Mouse (Mus musculus) megakaryocyte, embryonic 14.5 days (primary cell): ENCODE results near the gene Eef1a2. TPM values are rescaled to one million over a fixed set of nuclear protein-coding genes. Genes with fewer than 3 reads are reported as not detected.

Source experiments
- H3K27me3 ChIP-seq: replicated peaks from 2 replicates; pipeline ENCODE3; 2012; ENCODE audit warnings: inconsistent platforms
- H3K36me3 ChIP-seq: replicated peaks from 2 replicates; pipeline ENCODE3; 2012; ENCODE audit warnings: low read length, inconsistent platforms, mixed read lengths
- H3K4me1 ChIP-seq: 2 replicates; pipeline ENCODE4 v1.6.1; 2012; ENCODE audit warnings: inconsistent platforms
- H3K4me3 ChIP-seq: replicated peaks from 2 replicates; pipeline ENCODE3; 2012; ENCODE audit warnings: moderate library complexity, mild to moderate bottlenecking, inconsistent platforms
- H3K9me3 ChIP-seq: 2 replicates; pipeline ENCODE4 v1.6.1; 2012; ENCODE audit warnings: inconsistent platforms
- FLI1 ChIP-seq: IDR thresholded peaks from 2 replicates; pipeline ENCODE4 v1.6.1; 2012; ENCODE audit warnings: low read length, inconsistent platforms, mixed read lengths
- GATA1 ChIP-seq: IDR thresholded peaks from 3 replicates; pipeline ENCODE4 v1.6.1; 2012; ENCODE audit warnings: mixed read lengths, low read length, inconsistent platforms, borderline replicate concordance
- polyA plus RNA-seq: library from polyadenylated mRNA; stranded (reverse); fragments of >175 nt; gene quantifications from 2 replicates; pipeline ENCODE4 v1.2.3, GENCODE M21; 2012; ENCODE audit warnings: low replicate concordance; ENCODE audit not compliant: insufficient read depth

The Eef1a2 gene
- polyA plus RNA-seq, 1 experiment = not detected

DNA sequence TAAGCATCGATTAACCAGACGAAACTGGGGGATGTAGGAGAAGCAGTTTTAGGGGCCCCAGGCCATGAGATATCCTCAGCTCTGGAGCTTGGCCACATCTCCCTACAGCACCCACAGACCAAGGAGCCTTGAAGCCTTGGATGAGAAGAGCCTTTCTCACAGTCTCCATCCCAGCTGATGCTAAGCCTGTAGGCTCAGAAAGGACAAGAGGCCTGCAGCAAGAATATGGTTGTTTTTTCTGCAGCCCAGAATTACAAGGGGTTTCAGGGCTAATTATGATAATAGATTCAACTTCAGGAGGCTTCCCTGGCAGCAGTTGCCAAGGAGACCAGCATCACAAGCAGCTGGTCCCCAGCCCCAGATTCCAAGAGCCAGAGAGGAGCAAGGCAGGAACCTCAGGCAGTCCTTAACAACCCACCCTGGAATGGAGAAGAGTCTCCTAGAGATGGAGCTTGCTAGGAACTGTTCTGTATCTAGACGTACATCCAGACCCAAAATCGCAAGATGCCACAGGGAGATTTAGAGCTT is 35.8 kb downstream of the Eef1a2 start:
- no peaks in the 10 kb centered on the region for H3K9me3 ChIP-seq
- H3K4me1 ChIP-seq = peaks cover 9% of the 10 kb centered on the region
- TF ChIP-seq FLI1 = no peak
- TF ChIP-seq GATA1 = no peak
- H3K4me3 ChIP-seq = no peak overlapping the region
- no peaks in the 10 kb centered on the region for H3K36me3 ChIP-seq
- H3K27me3 ChIP-seq = peaks cover 76% of the 10 kb centered on the region

DNA sequence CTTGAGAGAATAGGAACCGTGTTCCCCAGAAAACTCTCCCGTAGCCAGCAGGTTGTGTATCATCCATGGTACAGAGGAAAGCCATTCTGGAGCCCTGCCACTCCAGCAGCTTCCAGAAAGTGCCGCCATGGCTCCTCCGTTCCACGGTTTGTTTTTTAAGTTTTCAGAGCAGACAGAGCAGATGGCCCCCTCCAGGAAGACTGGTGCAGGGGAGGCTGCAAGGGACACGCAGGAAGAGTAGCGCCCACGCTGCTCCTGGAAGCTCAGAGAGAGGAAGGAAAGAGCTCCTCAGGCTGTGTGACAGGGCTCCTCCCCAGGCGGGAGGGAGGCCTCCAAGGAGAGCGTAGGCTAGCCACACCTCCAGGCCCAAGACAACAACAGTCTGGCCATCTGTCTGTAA is 36.9 kb downstream of the Eef1a2 start:
- no peak for TF ChIP-seq FLI1
- TF ChIP-seq GATA1 = no peak

DNA sequence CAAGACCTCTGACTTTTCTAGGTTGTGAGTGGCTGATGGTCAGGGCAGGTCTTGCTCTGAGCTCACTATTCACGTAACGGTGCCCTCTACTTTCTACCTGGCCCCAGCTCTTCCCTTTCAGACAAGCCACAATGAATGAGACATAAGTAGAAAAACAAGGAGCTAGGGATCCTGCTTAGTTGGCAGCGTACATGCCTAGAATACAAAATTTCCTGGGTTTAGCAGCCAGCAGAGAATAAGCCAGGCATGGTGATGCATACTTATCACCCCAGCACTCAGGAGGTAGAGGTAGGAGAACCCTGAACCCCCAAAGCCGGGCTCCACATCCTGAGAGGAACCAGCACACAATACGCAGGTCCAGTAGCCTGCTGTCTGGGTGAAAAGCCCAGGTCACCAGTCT is 40.4 kb downstream of the Eef1a2 start:
- Histone ChIP-seq H3K9me3 (no peaks in the 10 kb centered on the region), H3K36me3 (no peaks in the 10 kb centered on the region), H3K27me3 (peaks cover 79% of the 10 kb centered on the region), H3K4me1 (peaks cover 10% of the 10 kb centered on the region), H3K4me3 (no peak overlapping the region)
- TF ChIP-seq FLI1 = no peak
- TF ChIP-seq GATA1 = no peak

More for the DNA sequence above, 36.9 kb downstream of the Eef1a2 start:
- H3K9me3 ChIP-seq = no peaks in the 10 kb centered on the region
- peaks cover 73% of the 10 kb centered on the region for H3K27me3 ChIP-seq
- no peaks in the 10 kb centered on the region for H3K36me3 ChIP-seq
- peaks cover 10% of the 10 kb centered on the region for H3K4me1 ChIP-seq
- H3K4me3 ChIP-seq = no peak overlapping the region

DNA sequence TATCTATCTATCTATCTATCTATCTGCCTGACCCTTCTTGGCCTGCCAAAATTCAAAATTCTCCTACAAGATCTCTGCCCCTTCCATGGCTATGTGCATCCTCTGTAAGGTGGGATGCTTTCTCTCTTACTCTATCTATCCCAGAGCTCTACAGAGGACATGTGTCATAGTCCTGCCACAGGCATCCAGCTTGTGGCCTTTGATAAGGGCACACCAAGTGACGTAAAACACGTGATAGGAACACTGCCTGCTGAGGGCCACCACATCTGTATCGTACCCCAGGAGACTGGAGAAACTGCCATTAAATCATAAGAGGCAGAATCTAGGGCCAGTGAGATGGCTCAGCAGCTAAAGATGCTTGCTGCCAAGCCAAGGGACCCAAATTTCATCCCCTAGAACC is 41.4 kb downstream of the Eef1a2 start:
- Histone ChIP-seq H3K4me1 (peaks cover 9% of the 10 kb centered on the region), H3K4me3 (no peak overlapping the region), H3K9me3 (no peaks in the 10 kb centered on the region), H3K36me3 (no peaks in the 10 kb centered on the region), H3K27me3 (peaks cover 74% of the 10 kb centered on the region)
- TF ChIP-seq FLI1 = no peak
- TF ChIP-seq GATA1 = no peak

DNA sequence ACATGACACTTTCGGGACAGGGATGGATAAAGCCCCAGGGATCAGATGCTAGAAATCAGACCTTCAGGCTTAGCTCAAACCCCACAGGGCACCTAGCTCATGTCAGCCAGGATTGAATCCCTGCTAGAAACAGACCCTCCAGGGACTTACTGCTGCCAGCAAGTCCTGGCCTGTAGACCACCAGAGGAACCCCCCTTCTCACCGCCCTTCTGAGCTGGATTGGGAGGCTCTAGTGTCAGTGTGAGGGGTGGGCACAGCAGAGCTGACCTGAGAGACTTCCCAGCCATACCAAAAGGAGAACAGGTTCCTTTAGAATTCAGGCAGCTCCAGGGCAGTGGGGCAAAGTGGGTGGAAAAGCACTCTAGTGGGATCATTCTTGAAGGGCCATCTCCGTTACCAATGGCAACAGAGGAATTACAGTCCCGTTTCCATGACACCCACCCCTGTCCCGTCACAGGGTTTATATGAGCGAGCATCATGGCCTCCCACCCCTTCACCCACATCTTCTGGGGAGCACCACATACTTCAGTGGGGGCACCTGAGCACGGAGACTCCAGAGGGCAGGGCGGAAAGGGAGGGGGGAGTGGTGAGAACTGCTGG is 43.0 kb downstream of the Eef1a2 start:
- no peaks in the 10 kb centered on the region for H3K9me3 ChIP-seq
- no peaks in the 10 kb centered on the region for H3K36me3 ChIP-seq
- H3K27me3 ChIP-seq = peaks cover 77% of the 10 kb centered on the region
- H3K4me3 ChIP-seq = no peak overlapping the region
- TF ChIP-seq FLI1 (no peak), GATA1 (no peak)
- H3K4me1 ChIP-seq = peaks cover 3% of the 10 kb centered on the region; the same call in 1 of the 2 replicates

DNA sequence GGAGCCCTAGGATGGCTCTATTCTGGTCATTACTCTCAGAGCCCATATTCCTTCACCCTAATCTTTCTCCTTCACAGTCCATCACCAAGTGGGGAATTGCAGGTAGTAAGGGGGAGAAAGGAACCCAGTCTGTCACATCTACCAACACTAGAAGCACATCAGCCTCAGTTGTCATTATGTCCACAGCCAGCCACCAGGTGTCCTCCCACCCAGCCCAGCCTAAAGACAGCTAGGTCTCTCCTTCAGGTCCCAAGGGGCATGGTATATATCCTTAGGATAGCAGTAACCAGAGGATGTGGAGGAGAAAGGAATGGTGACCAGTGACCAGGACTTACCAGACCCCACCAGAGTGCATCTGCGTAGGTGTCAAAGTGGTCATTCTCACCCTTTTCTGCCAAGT is 45.1 kb downstream of the Eef1a2 start:
- Histone ChIP-seq H3K36me3 (no peaks in the 10 kb centered on the region), H3K4me1 (peaks cover 6% of the 10 kb centered on the region; the same call in 1 of the 2 replicates), H3K9me3 (no peaks in the 10 kb centered on the region), H3K27me3 (peaks cover 70% of the 10 kb centered on the region), H3K4me3 (no peak overlapping the region)
- TF ChIP-seq FLI1 (no peak), GATA1 (no peak)

DNA sequence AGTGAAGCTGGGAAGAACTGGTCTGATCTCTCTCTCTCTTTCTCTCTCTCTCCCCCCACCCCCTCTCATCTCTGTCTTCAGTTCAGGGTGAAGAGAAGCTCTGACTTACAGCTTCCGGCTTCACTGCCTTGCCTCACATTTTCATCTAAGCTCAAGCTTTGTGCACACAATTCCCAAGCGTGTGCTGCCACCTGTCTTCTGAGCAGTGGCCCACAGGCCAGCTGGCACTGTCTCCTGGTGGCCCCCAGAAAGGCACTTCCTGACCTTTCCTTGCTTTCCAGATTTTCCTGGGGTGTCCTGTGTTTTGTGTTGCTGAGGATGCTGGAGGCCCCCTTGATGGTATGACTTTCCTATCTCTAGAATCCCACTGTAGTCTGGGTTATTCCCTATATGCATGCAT is 52.7 kb downstream of the Eef1a2 start:
- Histone ChIP-seq H3K4me1 (0 out of 2 replicates have a peak, but pooled peaks cover 3% of the 10 kb centered on the region), H3K36me3 (no peaks in the 10 kb centered on the region), H3K4me3 (no peak overlapping the region), H3K9me3 (no peaks in the 10 kb centered on the region), H3K27me3 (peaks cover 63% of the 10 kb centered on the region)
- no peak for TF ChIP-seq FLI1
- TF ChIP-seq GATA1 = no peak

DNA sequence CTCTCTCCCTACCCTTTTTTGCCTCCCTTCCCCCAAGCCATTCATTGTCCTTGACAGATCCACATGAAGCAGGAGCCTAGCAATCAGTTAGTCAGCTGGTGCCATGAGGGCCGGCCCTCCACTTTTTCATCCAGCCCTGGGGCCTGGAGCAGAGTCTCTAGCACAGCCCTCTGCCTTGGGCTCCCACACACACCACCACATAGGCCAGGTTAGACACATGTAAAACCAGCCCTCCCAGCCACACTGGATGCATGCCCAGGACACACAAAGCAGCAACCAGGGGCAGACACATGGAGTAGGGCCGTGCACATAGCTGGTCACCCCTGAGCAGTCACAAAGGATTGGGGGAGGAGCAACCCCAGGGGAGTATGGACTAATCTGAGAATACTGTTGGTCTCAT is 54.7 kb downstream of the Eef1a2 start:
- no peak overlapping the region for H3K4me3 ChIP-seq
- no peaks in the 10 kb centered on the region for H3K4me1 ChIP-seq
- H3K36me3 ChIP-seq = no peaks in the 10 kb centered on the region
- H3K9me3 ChIP-seq = no peaks in the 10 kb centered on the region
- no peak for TF ChIP-seq FLI1
- no peak for TF ChIP-seq GATA1
- H3K27me3 ChIP-seq = peaks cover 63% of the 10 kb centered on the region

DNA sequence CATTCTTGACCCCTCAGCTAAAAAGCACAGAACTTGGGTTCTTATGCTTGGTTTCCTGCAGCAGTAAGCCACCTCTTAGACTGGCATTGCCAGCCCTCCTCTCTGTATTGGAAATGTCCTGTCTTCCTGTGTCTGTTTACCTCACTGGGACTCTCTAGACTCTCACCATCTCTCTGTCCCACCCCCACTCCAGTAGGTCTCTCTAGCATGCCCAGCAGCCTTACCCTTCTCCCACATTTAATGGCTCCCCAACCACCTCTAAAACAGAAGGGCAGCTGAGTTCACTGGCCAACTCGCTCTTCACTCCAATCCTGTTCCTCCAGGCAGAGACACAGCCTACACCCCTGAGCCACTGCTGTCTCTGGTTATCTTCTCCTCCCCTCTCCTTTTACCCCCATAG is 55.2 kb downstream of the Eef1a2 start:
- no peak for TF ChIP-seq FLI1
- no peak for TF ChIP-seq GATA1
- H3K9me3 ChIP-seq = no peaks in the 10 kb centered on the region
- peaks cover 68% of the 10 kb centered on the region for H3K27me3 ChIP-seq
- no peaks in the 10 kb centered on the region for H3K4me1 ChIP-seq
- no peaks in the 10 kb centered on the region for H3K36me3 ChIP-seq
- H3K4me3 ChIP-seq = no peak overlapping the region

DNA sequence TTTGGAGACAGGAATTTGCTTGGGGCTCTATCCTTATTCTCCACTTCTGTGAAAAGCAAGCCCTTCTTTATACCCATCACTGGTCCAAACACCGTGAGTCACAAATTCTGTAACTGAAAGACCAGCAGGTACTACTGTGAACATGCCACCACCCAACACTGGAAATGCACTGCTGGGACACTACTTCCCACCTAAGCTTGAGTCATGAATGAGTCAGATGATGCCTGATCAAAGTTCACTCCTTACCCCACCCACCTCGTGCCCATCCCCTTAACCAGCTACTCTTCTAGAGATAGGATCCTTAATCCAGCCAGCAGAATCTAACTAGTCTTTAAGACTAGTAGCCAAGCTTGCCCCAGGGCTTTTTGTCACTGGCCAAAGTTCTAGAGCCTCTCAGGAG is 56.7 kb downstream of the Eef1a2 start:
- H3K4me3 ChIP-seq = no peak overlapping the region
- H3K27me3 ChIP-seq = peaks cover 79% of the 10 kb centered on the region
- H3K9me3 ChIP-seq = no peaks in the 10 kb centered on the region
- TF ChIP-seq GATA1 (no peak), FLI1 (no peak)
- no peaks in the 10 kb centered on the region for H3K4me1 ChIP-seq
- H3K36me3 ChIP-seq = no peaks in the 10 kb centered on the region

Other genes with a start within 250 kb of the Eef1a2 start
- 15.0 and 21.3 TPM in 2 replicates for gene Ythdf1, start 236.1 kb downstream of the Eef1a2 start, polyA plus RNA-seq
- not detected in 2 replicates for gene Birc7, start 228.0 kb downstream of the Eef1a2 start, polyA plus RNA-seq
- not detected in 2 replicates for gene Nkain4, start 202.3 kb downstream of the Eef1a2 start, polyA plus RNA-seq
- gene Arfgap1, start 189.8 kb downstream of the Eef1a2 start, polyA plus RNA-seq = 10.9 and 22.8 TPM in 2 replicates
- gene Col20a1, start 170.5 kb downstream of the Eef1a2 start, polyA plus RNA-seq = 3.0 and 9.2 TPM in 2 replicates
- gene Chrna4, start 113.5 kb downstream of the Eef1a2 start, polyA plus RNA-seq = not detected in 2 replicates
- not detected in 2 replicates for gene Kcnq2, start 21.7 kb downstream of the Eef1a2 start, polyA plus RNA-seq
- 257 and 509 TPM in 2 replicates for gene Ppdpf, start 30.2 kb upstream of the Eef1a2 start, polyA plus RNA-seq
- gene Ptk6, start 45.8 kb upstream of the Eef1a2 start, polyA plus RNA-seq = not detected in 2 replicates
- gene Srms, start 56.2 kb upstream of the Eef1a2 start, polyA plus RNA-seq = not detected in 2 replicates
- not detected in 2 replicates for gene Fndc11, start 63.0 kb upstream of the Eef1a2 start, polyA plus RNA-seq
- 1.9 and 2.3 TPM in 2 replicates for gene Helz2, start 85.0 kb upstream of the Eef1a2 start, polyA plus RNA-seq
- gene Gmeb2, start 131.0 kb upstream of the Eef1a2 start, polyA plus RNA-seq = 4.9 and 8.0 TPM in 2 replicates
- not detected in 2 replicates for gene Stmn3, start 157.5 kb upstream of the Eef1a2 start, polyA plus RNA-seq
- 1.5 and 6.1 TPM in 2 replicates for gene Rtel1, start 162.7 kb upstream of the Eef1a2 start, polyA plus RNA-seq
- 3.5 and 17.6 TPM in 2 replicates for gene Zgpat, start 207.9 kb upstream of the Eef1a2 start, polyA plus RNA-seq
- 5.0 and 9.7 TPM in 2 replicates for gene Arfrp1, start 208.4 kb upstream of the Eef1a2 start, polyA plus RNA-seq
- 20.5 and 108 TPM in 2 replicates for gene Lime1, start 223.1 kb upstream of the Eef1a2 start, polyA plus RNA-seq